Mouse (Mus musculus): ENCODE measurements at regions not wholly inside any gene's neighbourhood (a gene's known extent, or its start where the extent isn't known, plus 50 kb on each side); places are given as distances from the start of the nearest gene placed in this dataset.

GRCm38 (mm10) chr6:135559501-135559907 lies 197.2 kb downstream of the Emp1 start:
- no peak overlapping the region for H3K9ac ChIP-seq (ENCODE audit: low read depth, low read length)
- H3K4me2 ChIP-seq: no peak overlapping the region
- no peak for ATAC-seq (replicated peaks; ENCODE audit: insufficient number of reproducible peaks, low FRiP score, low TSS enrichment)
- 67% methylated on average over 5 of the region's 5 CpGs for WGBS (ENCODE audit: insufficient replicate concordance)
- no peaks in the 10 kb centered on the region for H3K9me3 ChIP-seq (replicated peaks; ENCODE audit: control insufficient read depth, low read length)
- H3K27ac ChIP-seq (ENCODE audit: low read depth, low read length): no peak overlapping the region
- no peaks in the 10 kb centered on the region for H3K27me3 ChIP-seq (ENCODE audit: control insufficient read depth, insufficient read depth, low read length)
- no peak overlapping the region for H3K4me3 ChIP-seq (ENCODE audit: low read depth, low read length)
- no peaks in the 10 kb centered on the region for H3K4me1 ChIP-seq (ENCODE audit: control insufficient read depth, insufficient read depth, low read length)
- no peaks in the 10 kb centered on the region for H3K36me3 ChIP-seq (ENCODE audit: control insufficient read depth, insufficient read depth, low read length)

GRCm38 (mm10) chr6:135562267-135562666 lies 199.9 kb downstream of the Emp1 start:
- Histone ChIP-seq H3K4me3 (ENCODE audit: low read depth, low read length) (no peak overlapping the region), H3K36me3 (ENCODE audit: control insufficient read depth, insufficient read depth, low read length) (no peaks in the 10 kb centered on the region), H3K9ac (ENCODE audit: low read depth, low read length) (no peak overlapping the region), H3K9me3 (replicated peaks; ENCODE audit: control insufficient read depth, low read length) (no peaks in the 10 kb centered on the region), H3K4me2 (no peak overlapping the region), H3K4me1 (ENCODE audit: control insufficient read depth, insufficient read depth, low read length) (no peaks in the 10 kb centered on the region), H3K27ac (ENCODE audit: low read depth, low read length) (no peak overlapping the region), H3K27me3 (ENCODE audit: control insufficient read depth, insufficient read depth, low read length) (no peaks in the 10 kb centered on the region)
- ATAC-seq (replicated peaks; ENCODE audit: insufficient number of reproducible peaks, low FRiP score, low TSS enrichment): no peak
- WGBS (ENCODE audit: insufficient replicate concordance): 84% methylated on average over 2 of the region's 2 CpGs

- Histone ChIP-seq H3K9ac (ENCODE audit: low read depth, low read length) (no peak overlapping the region), H3K4me1 (ENCODE audit: control insufficient read depth, insufficient read depth, low read length) (no peaks in the 10 kb centered on the region), H3K36me3 (ENCODE audit: control insufficient read depth, insufficient read depth, low read length) (no peaks in the 10 kb centered on the region), H3K4me3 (ENCODE audit: low read depth, low read length) (no peak overlapping the region), H3K27me3 (ENCODE audit: control insufficient read depth, insufficient read depth, low read length) (no peaks in the 10 kb centered on the region), H3K4me2 (no peak overlapping the region), H3K9me3 (replicated peaks; ENCODE audit: control insufficient read depth, low read length) (no peaks in the 10 kb centered on the region), H3K27ac (ENCODE audit: low read depth, low read length) (no peak overlapping the region)
- no peak for ATAC-seq (replicated peaks; ENCODE audit: insufficient number of reproducible peaks, low FRiP score, low TSS enrichment)
Measured at GRCm38 (mm10) chr6:135563766-135564165, 201.4 kb downstream of the Emp1 start.

DNA sequence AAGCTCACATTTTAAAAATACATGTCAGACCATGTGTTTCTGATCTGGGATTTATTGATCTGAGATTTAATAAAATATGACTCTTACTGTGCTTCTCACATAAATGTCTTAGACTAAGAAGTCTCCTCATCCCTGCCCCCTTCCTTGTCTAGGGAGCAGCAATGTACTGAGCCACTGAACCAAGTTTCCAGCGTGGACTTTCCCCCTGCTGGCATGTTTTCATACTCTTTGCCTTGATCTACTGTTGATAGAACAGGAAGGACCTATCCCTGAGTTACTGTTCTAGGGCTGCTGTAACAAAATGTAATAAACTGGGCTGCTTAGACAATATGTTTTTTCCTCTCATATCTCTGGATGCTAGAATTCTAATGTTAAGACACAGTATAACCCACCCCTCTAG lies 206.7 kb downstream of the Emp1 start:
- Histone ChIP-seq H3K4me2 (no peak overlapping the region), H3K9me3 (replicated peaks; ENCODE audit: control insufficient read depth, low read length) (no peaks in the 10 kb centered on the region), H3K27me3 (ENCODE audit: control insufficient read depth, insufficient read depth, low read length) (no peaks in the 10 kb centered on the region), H3K36me3 (ENCODE audit: control insufficient read depth, insufficient read depth, low read length) (no peaks in the 10 kb centered on the region), H3K9ac (ENCODE audit: low read depth, low read length) (no peak overlapping the region), H3K4me1 (ENCODE audit: control insufficient read depth, insufficient read depth, low read length) (no peaks in the 10 kb centered on the region), H3K27ac (ENCODE audit: low read depth, low read length) (no peak overlapping the region), H3K4me3 (ENCODE audit: low read depth, low read length) (no peak overlapping the region)
- no peak for ATAC-seq (replicated peaks; ENCODE audit: insufficient number of reproducible peaks, low FRiP score, low TSS enrichment)
- WGBS (ENCODE audit: insufficient replicate concordance): 43% methylated on average over 1 of the region's 1 CpGs

GRCm38 (mm10) chr6:135575294-135575693 lies 212.9 kb downstream of the Emp1 start:
- peaks cover 3% of the 10 kb centered on the region; the same call in 1 of the 2 replicates for H3K4me1 ChIP-seq (ENCODE audit: control insufficient read depth, insufficient read depth, low read length)
- no peak overlapping the region for H3K4me2 ChIP-seq
- H3K4me3 ChIP-seq (ENCODE audit: low read depth, low read length): no peak overlapping the region
- H3K9me3 ChIP-seq (replicated peaks; ENCODE audit: control insufficient read depth, low read length): no peaks in the 10 kb centered on the region
- no peaks in the 10 kb centered on the region for H3K27me3 ChIP-seq (ENCODE audit: control insufficient read depth, insufficient read depth, low read length)
- no peak overlapping the region for H3K9ac ChIP-seq (ENCODE audit: low read depth, low read length)
- no peak for ATAC-seq (replicated peaks; ENCODE audit: insufficient number of reproducible peaks, low FRiP score, low TSS enrichment)
- H3K27ac ChIP-seq (ENCODE audit: low read depth, low read length): no peak overlapping the region
- no peaks in the 10 kb centered on the region for H3K36me3 ChIP-seq (ENCODE audit: control insufficient read depth, insufficient read depth, low read length)
- WGBS (ENCODE audit: insufficient replicate concordance): 74% methylated on average over 2 of the region's 2 CpGs

DNA sequence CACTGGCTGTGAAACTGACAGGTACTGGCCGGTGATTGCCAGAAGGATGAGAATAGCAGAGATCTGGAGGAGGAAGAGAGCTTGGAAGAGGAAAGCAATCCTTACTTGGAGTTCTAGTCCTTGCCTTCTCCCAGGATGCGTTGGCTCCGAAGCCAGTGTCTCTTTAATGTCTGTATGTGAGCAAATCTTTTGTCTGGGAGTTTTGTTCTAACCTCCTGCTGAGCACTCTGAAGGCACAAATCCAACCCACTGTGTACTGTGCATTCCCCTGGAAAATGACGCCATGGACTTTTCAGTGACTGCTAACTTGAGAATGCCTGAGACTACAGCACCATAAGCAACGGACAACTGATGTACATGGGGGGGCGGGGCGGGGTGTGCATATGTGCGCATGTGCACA lies 216.4 kb downstream of the Emp1 start:
- Histone ChIP-seq H3K9ac (ENCODE audit: low read depth, low read length) (no peak overlapping the region), H3K4me1 (ENCODE audit: control insufficient read depth, insufficient read depth, low read length) (peaks cover 3% of the 10 kb centered on the region; the same call in 1 of the 2 replicates), H3K36me3 (ENCODE audit: control insufficient read depth, insufficient read depth, low read length) (no peaks in the 10 kb centered on the region), H3K4me3 (ENCODE audit: low read depth, low read length) (no peak overlapping the region), H3K27ac (ENCODE audit: low read depth, low read length) (no peak overlapping the region), H3K9me3 (replicated peaks; ENCODE audit: control insufficient read depth, low read length) (no peaks in the 10 kb centered on the region), H3K4me2 (no peak overlapping the region), H3K27me3 (ENCODE audit: control insufficient read depth, insufficient read depth, low read length) (no peaks in the 10 kb centered on the region)
- no peak for ATAC-seq (replicated peaks; ENCODE audit: insufficient number of reproducible peaks, low FRiP score, low TSS enrichment)
- WGBS (ENCODE audit: insufficient replicate concordance): 87% methylated on average over 8 of the region's 8 CpGs

GRCm38 (mm10) chr6:135582567-135582966 lies 220.2 kb downstream of the Emp1 start:
- no peak overlapping the region for H3K9ac ChIP-seq (ENCODE audit: low read depth, low read length)
- H3K4me2 ChIP-seq: no peak overlapping the region
- H3K36me3 ChIP-seq (ENCODE audit: control insufficient read depth, insufficient read depth, low read length): no peaks in the 10 kb centered on the region
- no peaks in the 10 kb centered on the region for H3K27me3 ChIP-seq (ENCODE audit: control insufficient read depth, insufficient read depth, low read length)
- H3K9me3 ChIP-seq (replicated peaks; ENCODE audit: control insufficient read depth, low read length): no peaks in the 10 kb centered on the region
- no peak overlapping the region for H3K4me3 ChIP-seq (ENCODE audit: low read depth, low read length)
- no peak overlapping the region for H3K27ac ChIP-seq (ENCODE audit: low read depth, low read length)
- no peak for ATAC-seq (replicated peaks; ENCODE audit: insufficient number of reproducible peaks, low FRiP score, low TSS enrichment)
- H3K4me1 ChIP-seq (ENCODE audit: control insufficient read depth, insufficient read depth, low read length): peaks cover 3% of the 10 kb centered on the region; the same call in 1 of the 2 replicates
- WGBS (ENCODE audit: insufficient replicate concordance): 52% methylated on average over 2 of the region's 2 CpGs

DNA sequence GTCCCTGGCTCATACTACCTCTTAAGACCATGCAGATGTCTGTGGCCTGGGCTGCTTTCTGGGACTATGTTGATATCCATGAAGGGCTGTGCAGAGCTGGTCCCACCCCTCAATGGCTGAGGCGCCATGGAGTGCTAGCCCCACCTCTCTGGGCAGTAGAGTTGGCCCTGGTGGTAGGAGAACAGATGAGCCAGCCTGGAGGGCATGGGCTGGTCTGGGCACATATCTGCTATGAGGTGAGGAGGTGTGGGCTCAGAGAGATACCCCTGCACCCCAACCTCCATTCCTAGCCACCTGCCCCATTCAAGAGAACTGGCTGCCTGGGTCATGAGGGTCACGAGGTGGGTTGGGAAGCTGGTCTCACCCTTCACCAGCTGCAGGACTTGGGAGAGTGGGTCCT lies 222.4 kb downstream of the Emp1 start:
- no peak overlapping the region for H3K27ac ChIP-seq (ENCODE audit: low read depth, low read length)
- H3K27me3 ChIP-seq (ENCODE audit: control insufficient read depth, insufficient read depth, low read length): no peaks in the 10 kb centered on the region
- H3K4me1 ChIP-seq (ENCODE audit: control insufficient read depth, insufficient read depth, low read length): no peaks in the 10 kb centered on the region
- H3K4me2 ChIP-seq: no peak overlapping the region
- no peak for ATAC-seq (replicated peaks; ENCODE audit: insufficient number of reproducible peaks, low FRiP score, low TSS enrichment)
- H3K36me3 ChIP-seq (ENCODE audit: control insufficient read depth, insufficient read depth, low read length): no peaks in the 10 kb centered on the region
- no peak overlapping the region for H3K4me3 ChIP-seq (ENCODE audit: low read depth, low read length)
- H3K9me3 ChIP-seq (replicated peaks; ENCODE audit: control insufficient read depth, low read length): no peaks in the 10 kb centered on the region
- no peak overlapping the region for H3K9ac ChIP-seq (ENCODE audit: low read depth, low read length)
- 79% methylated on average over 2 of the region's 2 CpGs for WGBS (ENCODE audit: insufficient replicate concordance)

DNA sequence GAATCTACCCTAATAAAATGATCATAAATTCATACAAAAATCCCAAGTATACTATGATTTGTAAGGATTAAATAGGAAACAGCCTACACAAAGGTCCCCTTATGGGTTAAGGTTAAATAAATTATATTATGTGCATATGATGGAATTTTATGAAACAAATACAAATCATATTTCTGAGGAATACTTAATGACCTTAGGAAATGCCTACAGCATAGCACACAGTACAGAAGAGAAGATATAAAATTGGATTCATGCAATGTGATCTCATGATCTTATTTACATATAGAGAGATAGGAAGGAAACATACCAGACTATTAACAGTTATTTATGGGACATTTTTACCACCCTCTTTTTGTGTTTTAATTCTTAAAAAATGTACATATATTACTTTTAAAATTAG lies 227.7 kb downstream of the Emp1 start:
- H3K4me3 ChIP-seq (ENCODE audit: low read depth, low read length): no peak overlapping the region
- no peaks in the 10 kb centered on the region for H3K4me1 ChIP-seq (ENCODE audit: control insufficient read depth, insufficient read depth, low read length)
- no peaks in the 10 kb centered on the region for H3K9me3 ChIP-seq (replicated peaks; ENCODE audit: control insufficient read depth, low read length)
- no peak overlapping the region for H3K4me2 ChIP-seq
- H3K27me3 ChIP-seq (ENCODE audit: control insufficient read depth, insufficient read depth, low read length): no peaks in the 10 kb centered on the region
- H3K27ac ChIP-seq (ENCODE audit: low read depth, low read length): no peak overlapping the region
- ATAC-seq (replicated peaks; ENCODE audit: insufficient number of reproducible peaks, low FRiP score, low TSS enrichment): no peak
- no peak overlapping the region for H3K9ac ChIP-seq (ENCODE audit: low read depth, low read length)
- no peaks in the 10 kb centered on the region for H3K36me3 ChIP-seq (ENCODE audit: control insufficient read depth, insufficient read depth, low read length)
